Mouse (Mus musculus): ENCODE results near the gene Zswim9. TPM values are rescaled to one million over a fixed set of nuclear protein-coding genes. Genes with fewer than 3 reads are reported as not detected.

Zswim9 gene
- total RNA-seq, 2 experiments from 2014 or later: 2.1 to 3.1 TPM

DNA sequence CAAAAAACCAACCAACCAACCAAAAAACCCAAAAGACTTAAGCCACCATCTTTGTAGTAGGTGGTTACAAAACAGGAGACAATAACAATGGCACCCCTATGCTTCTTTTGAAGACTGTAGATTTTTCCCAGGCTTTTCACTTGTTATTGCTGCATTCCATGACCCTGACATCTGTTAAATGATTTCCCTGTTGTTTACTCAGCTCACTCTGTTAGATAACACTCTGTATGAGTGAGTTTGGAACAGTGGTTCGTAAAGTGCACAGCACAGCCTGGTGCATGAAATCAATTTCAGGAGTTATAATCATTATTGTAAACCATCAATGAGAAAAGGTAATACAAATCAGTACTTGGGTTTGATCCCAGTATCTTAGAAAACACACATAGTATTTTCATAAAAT lies 6.8 kb downstream of the Zswim9 start:
- ATAC-seq (replicated peaks; ENCODE audit: low FRiP score, poor library complexity, severe bottlenecking): no peak

DNA sequence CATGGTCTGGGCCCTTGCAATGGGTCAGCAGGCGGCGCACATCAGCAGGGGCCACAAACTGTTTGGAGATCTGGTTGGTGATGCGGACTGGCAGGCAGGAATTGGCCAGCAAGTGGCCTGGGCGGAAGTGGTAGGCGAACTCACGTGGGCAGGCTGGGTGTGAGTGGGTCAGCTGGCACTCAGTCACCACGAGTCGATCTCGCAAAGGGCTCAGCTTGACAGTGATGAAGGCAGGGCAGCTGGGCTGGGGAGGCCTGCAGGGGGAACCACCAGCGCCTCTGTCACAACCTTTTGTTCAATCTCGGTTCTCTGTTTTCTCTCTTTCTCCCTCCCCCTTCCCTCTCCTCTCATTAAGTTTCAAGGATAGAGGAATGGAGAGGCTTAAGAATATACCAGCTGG lies 9.1 kb downstream of the Zswim9 start:
- no peak for ATAC-seq (replicated peaks; ENCODE audit: low FRiP score, poor library complexity, severe bottlenecking)

DNA sequence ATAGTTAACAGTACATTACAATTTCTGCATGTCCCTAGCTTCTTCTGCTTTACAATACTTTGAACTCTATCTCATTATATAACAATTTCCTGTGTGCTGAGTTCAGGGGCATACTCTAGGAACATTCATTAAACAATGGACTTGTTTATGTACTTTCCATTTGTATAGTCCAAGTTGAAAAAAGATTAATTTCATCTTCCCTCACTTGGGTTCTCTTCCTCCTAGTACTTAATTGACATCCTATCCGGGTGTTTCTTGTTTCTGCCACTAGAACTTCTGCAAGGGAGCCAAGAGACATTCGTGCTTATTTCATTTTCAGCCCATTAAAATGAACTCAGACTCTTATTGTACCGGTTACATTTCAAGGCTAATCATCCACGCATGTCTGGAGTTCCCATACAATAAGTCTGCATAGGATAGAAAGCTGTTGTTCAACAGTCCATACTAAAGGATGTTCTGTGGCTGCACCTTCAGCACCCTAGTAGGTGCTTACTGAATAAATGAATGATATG lies 9.7 kb downstream of the Zswim9 start:
- no peak for ATAC-seq (replicated peaks; ENCODE audit: low FRiP score, poor library complexity, severe bottlenecking)

DNA sequence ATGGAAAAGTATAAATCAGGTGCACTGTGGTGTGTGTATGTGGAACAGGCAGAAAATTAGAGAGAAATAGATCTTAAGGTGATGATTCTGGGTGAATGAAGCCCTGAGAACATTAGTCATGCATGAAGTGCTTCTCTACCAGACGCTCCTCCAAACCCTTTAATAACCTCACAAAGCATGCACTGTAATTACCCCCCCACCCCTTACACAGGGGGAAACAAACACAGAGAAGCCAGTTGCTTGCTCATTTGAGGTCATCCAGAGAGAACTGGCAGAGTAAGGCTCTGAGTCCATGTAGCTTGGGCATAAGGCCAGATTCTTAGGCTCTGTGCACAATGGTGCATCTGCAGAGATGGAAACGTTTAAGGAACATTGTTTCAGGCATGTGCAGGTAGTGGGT lies 14.1 kb downstream of the Zswim9 start:
- ATAC-seq (replicated peaks; ENCODE audit: low FRiP score, poor library complexity, severe bottlenecking): no peak

DNA sequence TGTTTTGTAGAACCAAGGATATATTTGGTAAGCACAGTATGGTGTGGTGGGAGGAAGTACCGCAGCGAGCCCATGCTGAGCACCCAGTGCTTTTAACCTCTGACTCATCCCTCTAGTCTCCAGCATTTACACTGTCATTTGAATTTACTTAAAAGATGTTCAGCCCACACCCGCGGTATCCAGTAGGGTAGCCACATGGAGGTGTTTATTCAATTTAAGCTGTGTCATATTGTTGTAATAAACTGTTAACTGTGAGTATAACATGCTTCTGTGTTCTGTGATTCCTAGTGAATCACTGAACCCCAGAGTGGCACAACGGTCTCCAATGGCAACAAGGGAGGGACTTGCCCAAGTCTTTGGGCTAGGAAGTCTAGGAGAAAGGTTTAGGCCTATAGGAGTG lies 14.7 kb downstream of the Zswim9 start:
- ATAC-seq (replicated peaks; ENCODE audit: low FRiP score, poor library complexity, severe bottlenecking): no peak

DNA sequence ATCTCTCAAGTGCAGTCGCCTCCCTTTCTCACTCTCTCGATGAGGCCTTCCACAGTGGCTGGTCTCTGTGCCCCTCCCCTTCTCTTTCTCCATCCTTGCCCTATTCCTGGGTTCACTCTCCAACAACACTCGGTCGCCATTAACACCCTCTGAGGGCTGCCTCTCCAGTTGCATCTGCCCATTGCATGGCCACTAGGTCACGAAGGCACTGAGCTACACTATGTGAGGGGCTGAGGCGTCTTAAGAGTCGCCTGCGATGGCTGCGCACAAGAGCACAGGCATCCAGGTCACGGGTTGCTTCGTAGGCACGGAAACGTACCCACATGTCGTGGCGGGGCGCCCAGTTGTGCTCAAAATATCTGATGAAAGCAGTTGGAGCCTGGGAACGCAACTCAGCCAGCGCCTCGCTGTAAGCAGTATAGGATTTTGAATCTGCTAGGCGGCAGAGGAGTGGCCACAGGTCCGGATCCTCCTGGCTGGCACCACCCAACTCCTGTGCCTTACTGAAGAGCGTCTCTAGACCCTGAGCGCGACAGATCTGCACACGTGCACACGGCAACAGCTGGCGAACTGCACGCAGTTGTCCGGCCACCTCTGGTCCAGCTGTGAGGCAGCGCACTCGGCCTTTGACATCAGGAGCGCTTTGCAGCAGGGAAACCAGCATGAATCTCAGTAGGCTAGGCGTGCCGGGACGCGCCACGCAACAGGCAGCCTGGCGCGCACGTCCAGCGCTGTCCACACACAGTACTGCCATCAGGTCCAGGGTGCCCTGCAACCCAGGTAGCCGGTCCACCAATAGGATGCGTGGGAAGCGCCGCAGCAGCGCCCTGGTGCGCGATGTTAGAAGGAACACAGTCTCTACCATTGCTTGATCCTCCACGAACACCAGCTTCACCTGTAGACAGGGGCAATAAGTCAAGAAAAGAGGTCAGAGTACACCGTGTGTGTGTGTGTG lies 17.5 kb downstream of the Zswim9 start:
- ATAC-seq (replicated peaks; ENCODE audit: low FRiP score, poor library complexity, severe bottlenecking): no peak

DNA sequence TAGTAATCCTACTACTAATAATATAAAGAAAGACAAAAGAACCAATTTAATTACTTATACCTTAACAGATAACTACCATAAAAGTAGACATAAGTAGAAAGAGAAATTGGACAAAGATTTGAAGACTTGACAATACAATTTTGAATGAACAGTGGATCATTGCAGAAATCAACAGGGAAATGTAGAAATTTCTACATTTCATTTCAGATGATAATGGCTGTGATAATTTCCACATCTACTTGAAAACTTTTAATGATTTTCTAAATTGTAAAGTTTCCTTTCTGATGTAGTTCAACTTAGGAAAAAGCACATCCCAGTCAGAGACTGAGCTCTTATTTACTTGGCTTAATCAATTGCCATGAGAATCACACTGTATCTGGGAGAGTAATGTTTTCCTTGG lies 65.8 kb downstream of the Zswim9 start, which contains the start of gene Vmn1r89:
TSS of gene Vmn1r89 (plus strand) at position 301 of the 400 bp plus-strand sequence.
- ATAC-seq (replicated peaks; ENCODE audit: low FRiP score, poor library complexity, severe bottlenecking): no peak

Other genes with a start within 250 kb of the Zswim9 start
- gene Chmp2a, start 243.9 kb downstream of the Zswim9 start, total RNA-seq (2015; ENCODE audit: low replicate concordance): 97.4 and 99.3 TPM in 2 replicates
- gene Chmp2a, start 243.9 kb downstream of the Zswim9 start, total RNA-seq (2017; ENCODE audit: low replicate concordance): 144 and 170 TPM in 2 replicates
- gene Ube2m, start 240.4 kb downstream of the Zswim9 start, total RNA-seq (2015; ENCODE audit: low replicate concordance): 45.0 and 92.0 TPM in 2 replicates
- 32.8 and 112 TPM in 2 replicates for gene Ube2m, start 240.4 kb downstream of the Zswim9 start, total RNA-seq (2017; ENCODE audit: low replicate concordance)
- gene Mzf1, start 224.0 kb downstream of the Zswim9 start, total RNA-seq (2015; ENCODE audit: low replicate concordance): not detected in 2 replicates
- 0.56 TPM in 1 of 2 replicates, not detected in the other for gene Mzf1, start 224.0 kb downstream of the Zswim9 start, total RNA-seq (2017; ENCODE audit: low replicate concordance)
- not detected in 2 replicates for gene Vmn1r85, start 183.5 kb downstream of the Zswim9 start, total RNA-seq (2015; ENCODE audit: low replicate concordance)
- not detected in 2 replicates for gene Vmn1r85, start 183.5 kb downstream of the Zswim9 start, total RNA-seq (2017; ENCODE audit: low replicate concordance)
- gene Vmn1r86, start 158.8 kb downstream of the Zswim9 start, total RNA-seq (2015; ENCODE audit: low replicate concordance): not detected in 2 replicates
- 0.28 TPM in 1 of 2 replicates, not detected in the other for gene Vmn1r86, start 158.8 kb downstream of the Zswim9 start, total RNA-seq (2017; ENCODE audit: low replicate concordance)
- not detected in 2 replicates for gene Vmn1r87, start 138.6 kb downstream of the Zswim9 start, total RNA-seq (2015; ENCODE audit: low replicate concordance)
- gene Vmn1r87, start 138.6 kb downstream of the Zswim9 start, total RNA-seq (2017; ENCODE audit: low replicate concordance): not detected in 2 replicates
- gene Vmn1r88, start 119.2 kb downstream of the Zswim9 start, total RNA-seq (2015; ENCODE audit: low replicate concordance): not detected in 2 replicates
- not detected in 2 replicates for gene Vmn1r88, start 119.2 kb downstream of the Zswim9 start, total RNA-seq (2017; ENCODE audit: low replicate concordance)
- not detected in 2 replicates for gene Vmn1r89, start 65.7 kb downstream of the Zswim9 start, total RNA-seq (2015; ENCODE audit: low replicate concordance)
- gene Vmn1r89, start 65.7 kb downstream of the Zswim9 start, total RNA-seq (2017; ENCODE audit: low replicate concordance): not detected in 2 replicates
- 30.4 and 52.9 TPM in 2 replicates for gene Lig1, start 1.4 kb downstream of the Zswim9 start, total RNA-seq (2015; ENCODE audit: low replicate concordance)
- 62.7 and 99.9 TPM in 2 replicates for gene Lig1, start 1.4 kb downstream of the Zswim9 start, total RNA-seq (2017; ENCODE audit: low replicate concordance)
- gene Pla2g4c, start 45.9 kb upstream of the Zswim9 start, total RNA-seq (2015; ENCODE audit: low replicate concordance): 0.96 and 6.1 TPM in 2 replicates
- 5.0 and 8.9 TPM in 2 replicates for gene Pla2g4c, start 45.9 kb upstream of the Zswim9 start, total RNA-seq (2017; ENCODE audit: low replicate concordance)
- gene Cabp5, start 119.4 kb upstream of the Zswim9 start, total RNA-seq (2015; ENCODE audit: low replicate concordance): not detected in 2 replicates
- 0.28 TPM in 1 of 2 replicates, not detected in the other for gene Cabp5, start 119.4 kb upstream of the Zswim9 start, total RNA-seq (2017; ENCODE audit: low replicate concordance)
- not detected in 2 replicates for gene Bsph1, start 172.1 kb upstream of the Zswim9 start, total RNA-seq (2015; ENCODE audit: low replicate concordance)
- gene Bsph1, start 172.1 kb upstream of the Zswim9 start, total RNA-seq (2017; ENCODE audit: low replicate concordance): not detected in 2 replicates

Measured in erythroblast, adult 5-6 weeks (primary cell).